Mouse (Mus musculus) ES-Bruce4 (cell line): ENCODE measurements around the gene Rassf5. TPM values are rescaled to one million over a fixed set of nuclear protein-coding genes. Genes with fewer than 3 reads are reported as not detected.

Source experiments
- H3K27ac ChIP-seq: 2 replicates; pipeline ENCODE4 v1.5.1; 2012; ENCODE audit warnings: low read length, inconsistent platforms; ENCODE audit not compliant: insufficient read depth
- H3K27me3 ChIP-seq: 2 replicates; pipeline ENCODE4 v1.6.1; 2012; ENCODE audit warnings: mild to moderate bottlenecking, low read length, inconsistent platforms; ENCODE audit not compliant: control insufficient read depth, poor library complexity, insufficient read depth, severe bottlenecking
- H3K36me3 ChIP-seq: 2 replicates; pipeline ENCODE4 v1.6.1; 2012; ENCODE audit warnings: inconsistent platforms, mild to moderate bottlenecking, low read length, moderate library complexity; ENCODE audit not compliant: control insufficient read depth, poor library complexity, insufficient read depth, severe bottlenecking
- H3K4me1 ChIP-seq: one replicate; pipeline ENCODE4 v1.8.1; 2011; ENCODE audit warnings: low read length; ENCODE audit not compliant: control insufficient read depth, insufficient read depth
- H3K4me3 ChIP-seq: 2 replicates; pipeline ENCODE4 v1.5.1; 2011; ENCODE audit warnings: low read depth, mild to moderate bottlenecking, low read length
- H3K9ac ChIP-seq: 2 replicates; pipeline ENCODE4 v1.6.1; 2012; ENCODE audit warnings: low read depth, mild to moderate bottlenecking, inconsistent platforms; ENCODE audit not compliant: poor library complexity, severe bottlenecking
- H3K9me3 ChIP-seq: replicated peaks from 2 replicates; pipeline ENCODE4 v1.6.1; 2012; ENCODE audit warnings: mild to moderate bottlenecking, low read length, inconsistent platforms; ENCODE audit not compliant: control insufficient read depth, poor library complexity, insufficient read depth, severe bottlenecking
- CTCF ChIP-seq: IDR thresholded peaks from one replicate; pipeline ENCODE4 v1.8.1; 2011; ENCODE audit warnings: low read depth, low read length
- EP300 ChIP-seq: IDR thresholded peaks from 2 replicates; pipeline ENCODE4 v1.6.1; 2011; ENCODE audit warnings: low read depth, low read length; ENCODE audit not compliant: insufficient read depth
- POLR2A ChIP-seq: IDR thresholded peaks from one replicate; pipeline ENCODE4 v1.8.1; 2011; ENCODE audit warnings: low read length; ENCODE audit not compliant: insufficient read depth
- polyA plus RNA-seq: library from polyadenylated mRNA; stranded (reverse); fragments of >200 nt; gene quantifications from 2 replicates; pipeline ENCODE4 v1.2.4, GENCODE M21; 2011; ENCODE audit warnings: low read depth; ENCODE audit not compliant: missing spikeins, insufficient read depth, insufficient read length

Rassf5 gene
- 0.45 and 1.1 TPM in 2 replicates for polyA plus RNA-seq

GRCm38 (mm10) chr1:131245089-131245856, at the start of gene Rassf5:
TSS of gene Rassf5 (minus strand) at chr1:131245258.
- peaks cover 10% of the 10 kb centered on the region; the same call in 1 of the 2 replicates for H3K27me3 ChIP-seq
- H3K4me3 ChIP-seq = peak within 1 kb of the TSS; percentile 52
- H3K9ac ChIP-seq = peak within 1 kb of the TSS; percentile 59
- TF ChIP-seq CTCF (no peak), POLR2A (no peak), EP300 (no peak)
- no peaks in the 10 kb centered on the region for H3K9me3 ChIP-seq
- H3K36me3 ChIP-seq = no peaks in the 10 kb centered on the region
- H3K27ac ChIP-seq = no peak within 1 kb of the TSS
- H3K4me1 ChIP-seq = no peaks in the 10 kb centered on the region

- Histone ChIP-seq H3K27me3 (no peaks in the 10 kb centered on the region), H3K4me1 (no peaks in the 10 kb centered on the region), H3K4me3 (no peak overlapping the region), H3K27ac (no peak overlapping the region), H3K36me3 (no peaks in the 10 kb centered on the region; the same call in 1 of the 2 replicates), H3K9ac (no peak overlapping the region), H3K9me3 (no peaks in the 10 kb centered on the region)
- TF ChIP-seq POLR2A (no peak), EP300 (no peak), CTCF (no peak)
These were observed 48.8 kb upstream of the Rassf5 start for GRCm38 (mm10) chr1:131293922-131294250.

- H3K27me3 ChIP-seq = no peaks in the 10 kb centered on the region
- no peak overlapping the region for H3K4me3 ChIP-seq
- no peaks in the 10 kb centered on the region; the same call in 1 of the 2 replicates for H3K36me3 ChIP-seq
- H3K4me1 ChIP-seq = no peaks in the 10 kb centered on the region
- H3K9me3 ChIP-seq = no peaks in the 10 kb centered on the region
- no peak for TF ChIP-seq POLR2A
- TF ChIP-seq CTCF = no peak
- TF ChIP-seq EP300 = no peak
- H3K27ac ChIP-seq = no peak overlapping the region
- no peak overlapping the region for H3K9ac ChIP-seq
These were observed 48.3 kb upstream of the Rassf5 start for GRCm38 (mm10) chr1:131293221-131293921.

- Histone ChIP-seq H3K27ac (no peak overlapping the region), H3K4me1 (peaks cover 3% of the 10 kb centered on the region), H3K36me3 (no peaks in the 10 kb centered on the region), H3K4me3 (no peak overlapping the region), H3K9me3 (no peaks in the 10 kb centered on the region), H3K27me3 (no peaks in the 10 kb centered on the region), H3K9ac (no peak overlapping the region)
- no peak for TF ChIP-seq EP300
These were observed 45.6 kb upstream of the Rassf5 start for GRCm38 (mm10) chr1:131290648-131291047.

GRCm38 (mm10) chr1:131288938-131289337, 43.9 kb upstream of the Rassf5 start:
- no peak overlapping the region for H3K9ac ChIP-seq
- H3K4me3 ChIP-seq = no peak overlapping the region
- no peaks in the 10 kb centered on the region for H3K9me3 ChIP-seq
- H3K4me1 ChIP-seq = peaks cover 3% of the 10 kb centered on the region
- no peaks in the 10 kb centered on the region for H3K36me3 ChIP-seq
- H3K27me3 ChIP-seq = no peaks in the 10 kb centered on the region
- no peak overlapping the region for H3K27ac ChIP-seq
- no peak for TF ChIP-seq POLR2A
- no peak for TF ChIP-seq EP300
- TF ChIP-seq CTCF = no peak

GRCm38 (mm10) chr1:131287267-131287666, 42.2 kb upstream of the Rassf5 start:
- no peaks in the 10 kb centered on the region for H3K36me3 ChIP-seq
- no peak overlapping the region for H3K9ac ChIP-seq
- no peak overlapping the region for H3K27ac ChIP-seq
- H3K4me1 ChIP-seq = peaks cover 3% of the 10 kb centered on the region
- no peak overlapping the region for H3K4me3 ChIP-seq
- no peaks in the 10 kb centered on the region for H3K9me3 ChIP-seq
- no peaks in the 10 kb centered on the region for H3K27me3 ChIP-seq
- TF ChIP-seq CTCF (no peak), POLR2A (no peak), EP300 (no peak)
